Mouse (Mus musculus): ENCODE measurements around the gene Mettl7a2. TPM values are rescaled to one million over a fixed set of nuclear protein-coding genes. Genes with fewer than 3 reads are reported as not detected.
"Not testable (repeated sequence)": the region's sequence is repeated elsewhere in the genome, so short reads cannot be mapped to it uniquely, and the experiment has no call there.

Mettl7a2 gene
- polyA plus RNA-seq, 2 experiments = 0.08 TPM; not detected in 1

GRCm38 (mm10) chr15:100367119-100367518 lies 14.1 kb downstream of the Mettl7a2 start:
- Histone ChIP-seq H3K4me2 (replicated peaks; ENCODE audit: low read depth, low read length, severe bottlenecking) (no peak overlapping the region), H3K9me3 (ENCODE audit: control insufficient read depth, low read length) (no peaks in the 10 kb centered on the region), H3K9ac (ENCODE audit: low read depth, low read length, severe bottlenecking) (no peak overlapping the region), H3K4me3 (replicated peaks; ENCODE audit: low read length) (no peak overlapping the region), H3K27me3 (ENCODE audit: control insufficient read depth, insufficient read depth, low read length) (no peaks in the 10 kb centered on the region), H3K36me3 (ENCODE audit: control insufficient read depth, insufficient read depth, low read length) (no peaks in the 10 kb centered on the region), H3K4me1 (ENCODE audit: control insufficient read depth, insufficient read depth, low read length) (no peaks in the 10 kb centered on the region), H3K27ac (replicated peaks; ENCODE audit: low read depth, low read length) (no peak overlapping the region)
- no peak for TF ChIP-seq POLR2A (IDR thresholded peaks at IDR 0.05; ENCODE audit: borderline replicate concordance, extremely low read depth, insufficient read depth, insufficient read length)
- DNase-seq (ENCODE audit: low spot score) (no peak), ATAC-seq (ENCODE audit: low FRiP score, low read depth) (no peak)
- 31% methylated on average over 7 of the region's 7 CpGs for WGBS

GRCm38 (mm10) chr15:100375066-100375465 lies 22.1 kb downstream of the Mettl7a2 start:
- ATAC-seq (ENCODE audit: low FRiP score, low read depth) (no peak), DNase-seq (ENCODE audit: low spot score) (peak; percentile 68)
- Histone ChIP-seq H3K4me2 (replicated peaks; ENCODE audit: low read depth, low read length, severe bottlenecking) (no peak overlapping the region), H3K4me3 (replicated peaks; ENCODE audit: low read length) (no peak overlapping the region), H3K36me3 (ENCODE audit: control insufficient read depth, insufficient read depth, low read length) (no peaks in the 10 kb centered on the region), H3K4me1 (ENCODE audit: control insufficient read depth, insufficient read depth, low read length) (no peaks in the 10 kb centered on the region), H3K9me3 (ENCODE audit: control insufficient read depth, low read length) (peaks cover 4% of the 10 kb centered on the region; the same call in 1 of the 2 replicates), H3K27me3 (ENCODE audit: control insufficient read depth, insufficient read depth, low read length) (no peaks in the 10 kb centered on the region), H3K27ac (replicated peaks; ENCODE audit: low read depth, low read length) (no peak overlapping the region), H3K9ac (ENCODE audit: low read depth, low read length, severe bottlenecking) (no peak overlapping the region)
- WGBS = 30% methylated on average over 5 of the region's 5 CpGs
- TF ChIP-seq POLR2A (IDR thresholded peaks at IDR 0.05; ENCODE audit: borderline replicate concordance, extremely low read depth, insufficient read depth, insufficient read length) = no peak

- not testable (repeated sequence) for H3K27me3 ChIP-seq (ENCODE audit: control insufficient read depth, insufficient read depth, low read length); DNase-seq (ENCODE audit: low spot score); H3K9ac ChIP-seq (ENCODE audit: low read depth, low read length, severe bottlenecking); H3K4me2 ChIP-seq (replicated peaks; ENCODE audit: low read depth, low read length, severe bottlenecking); H3K9me3 ChIP-seq (ENCODE audit: control insufficient read depth, low read length); H3K4me1 ChIP-seq (ENCODE audit: control insufficient read depth, insufficient read depth, low read length); ATAC-seq (ENCODE audit: low FRiP score, low read depth); H3K27ac ChIP-seq (replicated peaks; ENCODE audit: low read depth, low read length); H3K4me3 ChIP-seq (replicated peaks; ENCODE audit: low read length); H3K36me3 ChIP-seq (ENCODE audit: control insufficient read depth, insufficient read depth, low read length)
- WGBS = 19% methylated on average over 2 of the region's 9 CpGs
Observed at GRCm38 (mm10) chr15:100377847-100378505, 25.0 kb downstream of the Mettl7a2 start.

- DNase-seq (ENCODE audit: low spot score) = no peak
- ATAC-seq (ENCODE audit: low FRiP score, low read depth) = no peak
- 91% methylated on average over 8 of the region's 8 CpGs for WGBS
- H3K27ac ChIP-seq (replicated peaks; ENCODE audit: low read depth, low read length) = no peak overlapping the region
- no peaks in the 10 kb centered on the region for H3K36me3 ChIP-seq (ENCODE audit: control insufficient read depth, insufficient read depth, low read length)
- no peaks in the 10 kb centered on the region for H3K9me3 ChIP-seq (ENCODE audit: control insufficient read depth, low read length)
- H3K4me1 ChIP-seq (ENCODE audit: control insufficient read depth, insufficient read depth, low read length) = no peaks in the 10 kb centered on the region
- no peak overlapping the region for H3K4me3 ChIP-seq (replicated peaks; ENCODE audit: low read length)
- no peak overlapping the region for H3K9ac ChIP-seq (ENCODE audit: low read depth, low read length, severe bottlenecking)
- H3K4me2 ChIP-seq (replicated peaks; ENCODE audit: low read depth, low read length, severe bottlenecking) = no peak overlapping the region
- no peak for TF ChIP-seq POLR2A (IDR thresholded peaks at IDR 0.05; ENCODE audit: borderline replicate concordance, extremely low read depth, insufficient read depth, insufficient read length)
- no peaks in the 10 kb centered on the region for H3K27me3 ChIP-seq (ENCODE audit: control insufficient read depth, insufficient read depth, low read length)
Observed at GRCm38 (mm10) chr15:100379658-100380057, 26.7 kb downstream of the Mettl7a2 start.

GRCm38 (mm10) chr15:100380104-100380503 lies 27.1 kb downstream of the Mettl7a2 start:
- Histone ChIP-seq H3K27ac (replicated peaks; ENCODE audit: low read depth, low read length) (no peak overlapping the region), H3K9me3 (ENCODE audit: control insufficient read depth, low read length) (no peaks in the 10 kb centered on the region), H3K27me3 (ENCODE audit: control insufficient read depth, insufficient read depth, low read length) (no peaks in the 10 kb centered on the region), H3K36me3 (ENCODE audit: control insufficient read depth, insufficient read depth, low read length) (no peaks in the 10 kb centered on the region), H3K4me2 (replicated peaks; ENCODE audit: low read depth, low read length, severe bottlenecking) (no peak overlapping the region), H3K4me1 (ENCODE audit: control insufficient read depth, insufficient read depth, low read length) (no peaks in the 10 kb centered on the region), H3K4me3 (replicated peaks; ENCODE audit: low read length) (no peak overlapping the region), H3K9ac (ENCODE audit: low read depth, low read length, severe bottlenecking) (no peak overlapping the region)
- TF ChIP-seq POLR2A (IDR thresholded peaks at IDR 0.05; ENCODE audit: borderline replicate concordance, extremely low read depth, insufficient read depth, insufficient read length) = no peak
- ATAC-seq (ENCODE audit: low FRiP score, low read depth) = no peak
- DNase-seq (ENCODE audit: low spot score) = no peak
- WGBS = 60% methylated on average over 2 of the region's 2 CpGs
